Mouse (Mus musculus) cerebellum, adult 9-11 months (tissue): ENCODE results near the gene Maml3.

ENCODE experiments used
- DNase-seq: peaks from one replicate; pipeline ENCODE4 v3.0.0; 2022

The Maml3 gene

GRCm38 (mm10) chr3:51905903-51906302 lies 199.0 kb downstream of the Maml3 start:
- no peak for DNase-seq

- DNase-seq: no peak
These were observed 200.5 kb downstream of the Maml3 start for GRCm38 (mm10) chr3:51904357-51904855.

- no peak for DNase-seq
These were observed 203.7 kb downstream of the Maml3 start for GRCm38 (mm10) chr3:51901151-51901550.

GRCm38 (mm10) chr3:51894514-51894913 lies 210.4 kb downstream of the Maml3 start:
- DNase-seq: no peak

- DNase-seq: no peak
These were observed 213.2 kb downstream of the Maml3 start for GRCm38 (mm10) chr3:51891562-51892119.

- DNase-seq: no peak
These were observed 214.7 kb downstream of the Maml3 start for GRCm38 (mm10) chr3:51890181-51890580.

GRCm38 (mm10) chr3:51889776-51890175 lies 215.1 kb downstream of the Maml3 start:
- DNase-seq: peak; percentile 97

GRCm38 (mm10) chr3:51888662-51889433 lies 216.0 kb downstream of the Maml3 start:
- DNase-seq: peak; percentile 57

GRCm38 (mm10) chr3:51888295-51888661 lies 216.6 kb downstream of the Maml3 start:
- peak; percentile 60 for DNase-seq

GRCm38 (mm10) chr3:51885920-51886319 lies 219.0 kb downstream of the Maml3 start:
- DNase-seq: no peak

- DNase-seq: no peak
These were observed 219.4 kb downstream of the Maml3 start for GRCm38 (mm10) chr3:51885487-51885886.

GRCm38 (mm10) chr3:51881981-51882380 lies 222.9 kb downstream of the Maml3 start:
- no peak for DNase-seq

- no peak for DNase-seq
These were observed 223.5 kb downstream of the Maml3 start for GRCm38 (mm10) chr3:51881393-51881792.

GRCm38 (mm10) chr3:51880506-51881036 lies 224.3 kb downstream of the Maml3 start:
- DNase-seq: no peak

- DNase-seq: no peak
These were observed 225.7 kb downstream of the Maml3 start for GRCm38 (mm10) chr3:51879211-51879610.

GRCm38 (mm10) chr3:51878577-51878976 lies 226.3 kb downstream of the Maml3 start:
- DNase-seq: no peak

- DNase-seq: no peak
These were observed 228.1 kb downstream of the Maml3 start for GRCm38 (mm10) chr3:51876729-51877128.

- DNase-seq: no peak
These were observed 229.2 kb downstream of the Maml3 start for GRCm38 (mm10) chr3:51875629-51876028.

- DNase-seq: no peak
These were observed 230.6 kb downstream of the Maml3 start for GRCm38 (mm10) chr3:51874252-51874651.

GRCm38 (mm10) chr3:51872771-51873170 lies 232.1 kb downstream of the Maml3 start:
- DNase-seq: no peak

- DNase-seq: no peak
These were observed 233.5 kb downstream of the Maml3 start for GRCm38 (mm10) chr3:51871346-51871745.

- DNase-seq: no peak
These were observed 234.9 kb downstream of the Maml3 start for GRCm38 (mm10) chr3:51869980-51870379.

- DNase-seq: peak; percentile 33
These were observed 236.0 kb downstream of the Maml3 start for GRCm38 (mm10) chr3:51868857-51869256.

- DNase-seq: peak; percentile 71
These were observed 238.4 kb downstream of the Maml3 start for GRCm38 (mm10) chr3:51866446-51866845.
